Mouse (Mus musculus) liver, postnatal 0 days (tissue): ENCODE data around the gene Cth.

ENCODE experiments used
- CTCF ChIP-seq: sonication (generic); IDR thresholded peaks from 2 replicates; pipeline ENCODE4 v1.5.1; 2016; ENCODE audit warnings: antibody characterized with exemption, low read depth
- EP300 ChIP-seq: IDR thresholded peaks from 2 replicates; pipeline ENCODE4 v1.6.1; 2016; ENCODE audit warnings: antibody characterized with exemption, low read depth, mild to moderate bottlenecking

DNA sequence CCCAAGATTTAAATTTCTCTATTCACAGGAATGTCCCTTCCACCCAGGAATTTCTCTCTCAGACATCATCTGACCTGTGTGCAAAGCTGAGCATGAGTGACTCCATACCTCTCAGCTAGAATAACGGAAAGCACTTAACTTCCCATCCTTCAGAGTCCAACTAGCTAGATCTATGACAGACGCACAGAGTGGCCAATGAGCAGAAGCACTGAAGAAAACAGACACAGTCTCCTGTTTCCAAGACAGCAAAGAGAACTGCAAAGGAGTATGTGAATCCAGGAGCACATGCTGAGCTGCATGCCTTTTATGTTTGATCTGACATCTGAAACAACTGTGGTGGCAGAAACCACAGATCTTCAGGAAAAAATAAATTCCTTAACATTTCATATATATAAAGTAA lies 1.9 kb upstream of the Cth start:
- TF ChIP-seq CTCF (no peak), EP300 (no peak)
